Mouse (Mus musculus) E14TG2a.4 (cell line): ENCODE results near the gene Krtap13.

Experiments used
- CTCF ChIP-seq: conservative IDR thresholded peaks from 2 replicates; pipeline ENCODE4 v1.5.1; 2014; ENCODE audit warnings: low read length
- NANOG ChIP-seq: IDR thresholded peaks from 2 replicates; pipeline ENCODE4 v1.6.1; 2014; ENCODE audit warnings: borderline replicate concordance, low read length, mixed read lengths
- POU5F1 ChIP-seq: IDR thresholded peaks from 2 replicates; pipeline ENCODE4 v1.6.1; 2014; ENCODE audit warnings: low read length, borderline replicate concordance

GRCm38 (mm10) chr16:88735391-88735790 is 16.0 kb downstream of the Krtap13 start:
- TF ChIP-seq CTCF, result no peak
- TF ChIP-seq NANOG, result no peak
- TF ChIP-seq POU5F1, result no peak
